Mouse (Mus musculus): ENCODE results near the gene Haao.

- TF ChIP-seq CTCF (IDR thresholded peaks at IDR 0.05; ENCODE audit: control insufficient read depth, insufficient read depth, low read length), result no peak
- TF ChIP-seq POLR2A (IDR thresholded peaks at IDR 0.05; ENCODE audit: borderline replicate concordance, control insufficient read depth, low read depth, low read length), result no peak
These were observed 39.2 kb downstream of the Haao start for GRCm38 (mm10) chr17:83808476-83809098.

Measured in bone marrow, adult 2 months (tissue).